Mouse (Mus musculus) olfactory bulb, adult 2 months (tissue): ENCODE data around the gene Fbxo24.

ENCODE experiments used
- CTCF ChIP-seq: fragments of 200-500 bp; IDR thresholded peaks from 2 replicates; pipeline ENCODE4 v1.5.1; 2012; ENCODE audit warnings: low read depth, mild to moderate bottlenecking, low read length, moderate library complexity; ENCODE audit not compliant: insufficient read depth
- POLR2A ChIP-seq: fragments of 200-500 bp; IDR thresholded peaks from 2 replicates; pipeline ENCODE4 v1.6.1; 2012; ENCODE audit warnings: mild to moderate bottlenecking, low read depth, low read length, moderate library complexity; ENCODE audit not compliant: insufficient read depth

DNA sequence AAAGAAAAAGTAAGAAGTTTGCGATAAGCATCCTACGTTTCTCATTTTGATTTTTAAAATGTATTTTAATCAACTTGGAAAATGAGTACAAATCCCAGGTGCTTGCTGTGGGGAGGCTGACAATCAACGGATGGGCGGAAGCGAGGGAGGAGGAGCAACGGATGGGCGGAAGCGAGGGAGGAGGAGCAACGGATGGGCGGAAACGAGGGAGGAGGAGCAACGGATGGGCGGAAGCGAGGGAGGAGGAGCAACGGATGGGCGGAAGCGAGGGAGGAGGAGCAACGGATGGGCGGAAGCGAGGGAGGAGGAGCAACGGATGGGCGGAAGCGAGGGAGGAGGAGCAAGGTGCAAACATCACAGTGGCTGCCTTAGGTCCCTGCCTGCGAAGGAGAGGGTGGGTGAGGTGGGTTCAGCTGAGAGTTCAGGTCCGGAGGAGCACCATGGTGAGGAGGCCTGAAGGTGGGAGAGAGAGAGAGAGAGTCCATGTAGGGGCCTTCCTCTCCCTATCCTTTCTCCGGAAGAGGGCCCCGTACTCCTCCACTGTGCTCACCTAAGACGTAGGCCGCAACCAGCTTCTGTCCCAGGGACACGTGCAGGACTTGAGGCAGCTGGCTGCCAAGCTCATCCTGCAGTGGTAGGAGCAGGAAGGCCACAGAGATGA lies 32.1 kb downstream of the Fbxo24 start:
- TF ChIP-seq CTCF (no peak), POLR2A (no peak)
